Mouse (Mus musculus): ENCODE results near the gene Spopl.

DNA sequence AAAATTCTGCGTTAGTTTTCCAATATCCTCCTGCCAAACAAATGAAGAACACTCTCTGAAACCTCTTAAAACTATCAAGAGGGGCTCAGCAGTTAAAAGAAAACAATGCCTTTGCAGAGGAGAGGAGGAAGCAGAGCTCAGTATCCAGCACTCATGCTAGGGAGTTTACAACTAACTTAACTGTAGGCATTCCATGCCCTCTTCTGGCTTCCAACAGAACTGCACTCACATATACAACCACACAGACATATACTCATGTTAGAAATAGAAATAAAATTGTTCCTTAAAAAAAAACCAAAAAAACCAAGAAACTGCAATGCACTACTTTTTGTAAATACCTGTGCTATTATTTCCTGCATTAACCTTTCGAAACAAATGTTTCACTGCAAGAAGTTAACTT, 12.7 kb downstream of the Spopl start:
- TF ChIP-seq POLR2A (IDR thresholded peaks at IDR 0.05; ENCODE audit: insufficient read depth, low read depth, low read length) (no peak), CTCF (IDR thresholded peaks at IDR 0.05; ENCODE audit: insufficient read depth, low read depth, low read length) (no peak)
